Mouse (Mus musculus) CH12.LX (cell line): ENCODE results near the gene Casz1. TPM values are rescaled to one million over a fixed set of nuclear protein-coding genes. Genes with fewer than 3 reads are reported as not detected.

Experiments used
- DNase-seq: peaks from one replicate; pipeline ENCODE4 v3.0.0-alpha.2; 2013; ENCODE audit errors: extremely low read depth
- H3K27ac ChIP-seq: 2 replicates; pipeline ENCODE4 v1.5.1; 2012; ENCODE audit warnings: low read depth, mild to moderate bottlenecking, control low read depth, moderate library complexity; ENCODE audit not compliant: insufficient read depth
- H3K27me3 ChIP-seq: replicated peaks from 2 replicates; pipeline ENCODE3; 2012; ENCODE audit warnings: inconsistent platforms
- H3K36me3 ChIP-seq, 2 experiments: replicated peaks in 1 of 2; 2 replicates each; pipeline versions ENCODE3 to v1.6.1; 2012; ENCODE audit warnings: inconsistent platforms in 1 of 2, low read length in 1 of 2, mild to moderate bottlenecking in 1 of 2, mixed read lengths in 1 of 2, moderate library complexity in 1 of 2; ENCODE audit not compliant: control insufficient read depth in 1 of 2, insufficient read depth in 1 of 2
- H3K4me1 ChIP-seq, 2 experiments: 2 replicates each; pipeline ENCODE4 v1.6.1; 2012; ENCODE audit warnings: inconsistent platforms in 1 of 2, moderate library complexity in 1 of 2; ENCODE audit not compliant: insufficient read depth in 2 of 2, control insufficient read depth in 1 of 2
- H3K4me2 ChIP-seq: 2 replicates; pipeline ENCODE4 v1.6.1; 2012; ENCODE audit warnings: low read depth, mild to moderate bottlenecking, control low read depth; ENCODE audit not compliant: poor library complexity, insufficient read depth, severe bottlenecking
- H3K4me3 ChIP-seq, 3 experiments: fragments of 150-350 bp in 1 of 3; sonication (generic) in 1 of 3; replicated peaks in 1 of 3; 2 replicates each; pipeline versions ENCODE3 to v1.5.1; 2011 to 2012; ENCODE audit warnings: low read depth in 2 of 3, low read length in 2 of 3, mild to moderate bottlenecking in 2 of 3, moderate library complexity in 2 of 3, control low read depth in 1 of 3, improper control_type of control experiment in 1 of 3, inconsistent platforms in 1 of 3, mixed read lengths in 1 of 3; ENCODE audit not compliant: poor library complexity in 1 of 3
- H3K79me2 ChIP-seq: replicated peaks from 2 replicates; pipeline ENCODE4 v1.6.1; 2012; ENCODE audit warnings: mild to moderate bottlenecking, moderate library complexity; ENCODE audit not compliant: control insufficient read depth, poor library complexity, insufficient read depth, severe bottlenecking; ENCODE audit errors: extremely low read depth
- H3K9ac ChIP-seq: 2 replicates; pipeline ENCODE4 v1.6.1; 2012; ENCODE audit warnings: low read depth, mild to moderate bottlenecking, control low read depth, moderate library complexity; ENCODE audit not compliant: insufficient read depth
- H3K9me3 ChIP-seq: replicated peaks from 2 replicates; pipeline ENCODE3; 2012; ENCODE audit warnings: low read length, inconsistent platforms, mixed read lengths
- BHLHE40 ChIP-seq: IDR thresholded peaks from 2 replicates; pipeline ENCODE4 v1.6.1; 2011; ENCODE audit warnings: mild to moderate bottlenecking, low read depth, low read length, improper control_type of control experiment
- CHD2 ChIP-seq: IDR thresholded peaks from 2 replicates; pipeline ENCODE4 v1.6.1; 2011; ENCODE audit warnings: low read length, improper control_type of control experiment
- CTCF ChIP-seq, 2 experiments: IDR thresholded peaks in 1 of 2; conservative IDR thresholded peaks in 1 of 2; 2 replicates each; pipeline ENCODE4 v1.5.1; 2011 to 2012; ENCODE audit warnings: low read depth in 2 of 2, low read length in 2 of 2, improper control_type of control experiment in 1 of 2, inconsistent platforms in 1 of 2, mild to moderate bottlenecking in 1 of 2, moderate library complexity in 1 of 2
- E2F4 ChIP-seq: IDR thresholded peaks from 2 replicates; pipeline ENCODE4 v1.6.1; 2011; ENCODE audit warnings: low read depth, low read length, improper control_type of control experiment; ENCODE audit not compliant: insufficient replicate concordance
- ELF1 ChIP-seq: IDR thresholded peaks from 2 replicates; pipeline ENCODE4 v1.6.1; 2014; ENCODE audit warnings: low read depth, mild to moderate bottlenecking, inconsistent platforms, low read length, improper control_type of control experiment
- EP300 ChIP-seq: IDR thresholded peaks from 2 replicates; pipeline ENCODE4 v1.6.1; 2011; ENCODE audit warnings: low read length, improper control_type of control experiment
- HCFC1 ChIP-seq: IDR thresholded peaks from 2 replicates; pipeline ENCODE4 v1.6.1; 2012; ENCODE audit warnings: low read depth, mild to moderate bottlenecking, inconsistent platforms, low read length, improper control_type of control experiment
- JUN ChIP-seq: IDR thresholded peaks from 2 replicates; pipeline ENCODE4 v1.6.1; 2011; ENCODE audit warnings: low read depth, mild to moderate bottlenecking, low read length, improper control_type of control experiment, moderate library complexity; ENCODE audit not compliant: insufficient read depth
- JUND ChIP-seq: conservative IDR thresholded peaks from 2 replicates; pipeline ENCODE4 v1.6.1; 2011; ENCODE audit warnings: low read depth, low read length, improper control_type of control experiment
- MAFK ChIP-seq: IDR thresholded peaks from 2 replicates; pipeline ENCODE4 v1.6.1; 2011; ENCODE audit warnings: low read length, improper control_type of control experiment; ENCODE audit not compliant: insufficient replicate concordance
- MAX ChIP-seq: IDR thresholded peaks from 2 replicates; pipeline ENCODE4 v1.6.1; 2011; ENCODE audit warnings: low read length, improper control_type of control experiment
- MXI1 ChIP-seq: IDR thresholded peaks from 2 replicates; pipeline ENCODE4 v1.6.1; 2011; ENCODE audit warnings: mild to moderate bottlenecking, low read depth, low read length, improper control_type of control experiment
- POLR2A ChIP-seq: IDR thresholded peaks from 2 replicates; pipeline ENCODE4 v1.6.1; 2011; ENCODE audit warnings: low read depth, mild to moderate bottlenecking, improper control_type of control experiment, low read length
- POLR2AphosphoS2 ChIP-seq: IDR thresholded peaks from 2 replicates; pipeline ENCODE4 v1.6.1; 2011; ENCODE audit warnings: low read depth, low read length, improper control_type of control experiment
- RCOR1 ChIP-seq: conservative IDR thresholded peaks from 2 replicates; pipeline ENCODE4 v1.6.1; 2012; ENCODE audit warnings: low read depth, mild to moderate bottlenecking, inconsistent platforms, low read length, improper control_type of control experiment
- TBP ChIP-seq: conservative IDR thresholded peaks from 2 replicates; pipeline ENCODE4 v1.6.1; 2011; ENCODE audit warnings: low read depth, low read length, improper control_type of control experiment
- UBTF ChIP-seq: IDR thresholded peaks from 2 replicates; pipeline ENCODE4 v1.6.1; 2012; ENCODE audit warnings: low read depth, mild to moderate bottlenecking, inconsistent platforms, low read length, improper control_type of control experiment, moderate library complexity
- USF1 ChIP-seq: IDR thresholded peaks from 2 replicates; pipeline ENCODE4 v1.6.1; 2014; ENCODE audit warnings: low read depth, mild to moderate bottlenecking, inconsistent platforms, low read length, improper control_type of control experiment
- ZMIZ1 ChIP-seq: IDR thresholded peaks from 2 replicates; pipeline ENCODE4 v1.6.1; 2012; ENCODE audit warnings: low read depth, mild to moderate bottlenecking, inconsistent platforms, low read length, improper control_type of control experiment
- ZNF384 ChIP-seq: IDR thresholded peaks from 2 replicates; pipeline ENCODE4 v1.6.1; 2012; ENCODE audit warnings: low read depth, low read length, improper control_type of control experiment, inconsistent platforms
- dilution Hi-C: fragments of 300-500 bp; cut with MboI; formaldehyde crosslinking; loops from 2 replicates; pipeline ENCODE4 v1.14.3; 2020; ENCODE audit warnings: low sequenced_read_pairs; ENCODE audit not compliant: extremely low pct_unique_long_range_greater_than_20kb, extremely low pct_ligation_motif_present
- in situ Hi-C: fragments of 300-500 bp; cut with MboI; formaldehyde crosslinking; loops from 3 replicates; pipeline ENCODE4 v1.14.3; 2019; ENCODE audit warnings: low sequenced_read_pairs, low pct_ligation_motif_present, low pct_unique_long_range_greater_than_20kb, mixed read lengths
- polyA plus RNA-seq: library from polyadenylated mRNA; unstranded; fragments of >175 nt; gene quantifications from 2 replicates; pipeline ENCODE4 v1.2.1, GENCODE M21; 2012; ENCODE audit warnings: low read depth; ENCODE audit not compliant: insufficient read length
- total RNA-seq, 2 experiments: library from RNA; depleted of rRNA; stranded (reverse); fragments of 300-350 nt in 1 of 2; fragments of >200 nt in 1 of 2; gene quantifications; 2 replicates each; pipeline ENCODE4 v1.2.3; 2012 to 2014

The Casz1 gene
- total and polyA plus RNA-seq, 3 experiments, result 0.12 to 0.36 (median 0.17) TPM

GRCm38 (mm10) chr4:148797475-148798324 is 6.5 kb upstream of the Casz1 start:
- no peak for DNase-seq
- Histone ChIP-seq H3K27me3 (peaks cover 98% of the 10 kb centered on the region), H3K27ac (no peak overlapping the region), H3K4me1 (no peaks in the 10 kb centered on the region), H3K36me3 (no peaks in the 10 kb centered on the region), H3K4me2 (no peak overlapping the region), H3K9me3 (no peaks in the 10 kb centered on the region), H3K9ac (no peak overlapping the region), H3K4me3 (no peak overlapping the region), H3K79me2 (no peaks in the 10 kb centered on the region)
- TF ChIP-seq RCOR1, result no peak
- no peak for TF ChIP-seq UBTF
- TF ChIP-seq MAX, result no peak
- no peak for TF ChIP-seq POLR2AphosphoS2
- TF ChIP-seq JUN, result no peak
- TF ChIP-seq MXI1, result no peak
- TF ChIP-seq EP300, result no peak
- no peak for TF ChIP-seq MAFK
- in situ Hi-C loops (no loop called here), dilution Hi-C loops (no loop called here)

DNA sequence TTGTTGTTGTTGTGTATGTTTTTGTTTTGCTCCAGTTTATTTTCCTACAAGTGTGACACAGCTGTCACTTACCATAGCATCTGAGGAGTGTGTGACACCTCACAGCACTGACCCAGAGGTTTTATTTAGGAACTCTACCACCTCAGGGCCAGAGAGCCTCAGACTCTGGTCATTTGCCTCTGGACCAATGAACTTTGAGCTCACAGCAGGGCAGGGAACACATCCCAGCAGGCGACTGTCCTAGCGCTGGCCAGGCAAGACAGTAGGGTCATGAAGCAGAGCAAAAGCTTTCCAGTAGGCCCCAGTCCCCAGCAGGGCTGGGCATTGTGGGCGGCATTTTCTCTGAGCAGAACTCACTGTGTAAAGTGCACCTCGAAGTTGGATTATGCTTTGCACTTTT is 1.2 kb upstream of the Casz1 start:
- TF ChIP-seq JUND (no peak), ZMIZ1 (no peak), HCFC1 (no peak), USF1 (no peak), TBP (no peak), UBTF (no peak), ZNF384 (no peak), ELF1 (no peak), E2F4 (no peak), MXI1 (no peak), JUN (no peak), CTCF (conservative IDR thresholded peaks at IDR 0.05 in 1 of 2, IDR thresholded peaks at IDR 0.05 in 1 of 2; ENCODE audit: low read depth in 2 of 2, low read length in 2 of 2) (no peak), MAFK (no peak), POLR2A (no peak), BHLHE40 (no peak), CHD2 (no peak)
- dilution Hi-C loops, result no loop called here
- no peaks in the 10 kb centered on the region for H3K79me2 ChIP-seq
- H3K9me3 ChIP-seq, result peaks cover 7% of the 10 kb centered on the region
- in situ Hi-C loops, result no loop called here
- H3K9ac ChIP-seq, result no peak overlapping the region
- H3K4me1 ChIP-seq, result no peaks in the 10 kb centered on the region
- no peak overlapping the region for H3K27ac ChIP-seq
- H3K27me3 ChIP-seq, result peaks cover 97% of the 10 kb centered on the region
- DNase-seq, result no peak
- H3K36me3 ChIP-seq, result no peaks in the 10 kb centered on the region
- H3K4me3 ChIP-seq, result no peak overlapping the region
- no peak overlapping the region for H3K4me2 ChIP-seq
